Mouse (Mus musculus) liver, embryonic 14.5 days (tissue): ENCODE data around the gene Arhgef38.

Experiments
- CTCF ChIP-seq: IDR thresholded peaks from 2 replicates; pipeline ENCODE4 v1.5.1; 2016; ENCODE audit warnings: antibody characterized with exemption, low read depth, control low read depth
- EP300 ChIP-seq: IDR thresholded peaks from 2 replicates; pipeline ENCODE4 v1.6.1; 2016; ENCODE audit warnings: antibody characterized with exemption, low read depth

GRCm38 (mm10) chr3:133103768-133104167 lies 131.0 kb downstream of the Arhgef38 start:
- TF ChIP-seq CTCF, result no peak
- no peak for TF ChIP-seq EP300
